Mouse (Mus musculus): ENCODE results near the gene Rgs6. TPM values are rescaled to one million over a fixed set of nuclear protein-coding genes. Genes with fewer than 3 reads are reported as not detected.

The Rgs6 gene
- polyA plus RNA-seq, 1 experiment from 2014 or later = 11.5 TPM

- H3K4me1 ChIP-seq (ENCODE audit: control insufficient read depth, insufficient read depth, low read length) = peaks cover 20% of the 10 kb centered on the region
- H3K9me3 ChIP-seq (replicated peaks; ENCODE audit: control insufficient read depth, low read length) = no peaks in the 10 kb centered on the region
- H3K27me3 ChIP-seq (ENCODE audit: control insufficient read depth, insufficient read depth, low read length) = no peaks in the 10 kb centered on the region
- H3K36me3 ChIP-seq (ENCODE audit: control insufficient read depth, insufficient read depth) = no peaks in the 10 kb centered on the region
- H3K27ac ChIP-seq (ENCODE audit: low read length) = no peak overlapping the region
- no peak for ATAC-seq (replicated peaks; ENCODE audit: extremely low read depth, insufficient read depth, low FRiP score)
- WGBS = 51% methylated on average over 6 of the region's 6 CpGs
- H3K4me2 ChIP-seq (ENCODE audit: low read depth, low read length) = no peak overlapping the region
- H3K4me3 ChIP-seq (ENCODE audit: low read length) = no peak overlapping the region
- no peak overlapping the region for H3K9ac ChIP-seq (ENCODE audit: low read length)
Observed at GRCm38 (mm10) chr12:83043980-83044620, 456.0 kb downstream of the Rgs6 start.

- 29% methylated on average over 4 of the region's 4 CpGs for WGBS
- no peaks in the 10 kb centered on the region for H3K36me3 ChIP-seq (ENCODE audit: control insufficient read depth, insufficient read depth)
- H3K27ac ChIP-seq (ENCODE audit: low read length) = peak overlapping the region; percentile 41; the same call in 1 of the 2 replicates
- no peak overlapping the region for H3K4me3 ChIP-seq (ENCODE audit: low read length)
- H3K27me3 ChIP-seq (ENCODE audit: control insufficient read depth, insufficient read depth, low read length) = no peaks in the 10 kb centered on the region
- no peak for ATAC-seq (replicated peaks; ENCODE audit: extremely low read depth, insufficient read depth, low FRiP score)
- H3K4me1 ChIP-seq (ENCODE audit: control insufficient read depth, insufficient read depth, low read length) = peaks cover 19% of the 10 kb centered on the region
- no peaks in the 10 kb centered on the region for H3K9me3 ChIP-seq (replicated peaks; ENCODE audit: control insufficient read depth, low read length)
- H3K9ac ChIP-seq (ENCODE audit: low read length) = no peak overlapping the region
- H3K4me2 ChIP-seq (ENCODE audit: low read depth, low read length) = 0 out of 2 replicates have a peak overlapping the region, but pooled peaks have one; percentile 13
Observed at GRCm38 (mm10) chr12:83044621-83044990, 456.5 kb downstream of the Rgs6 start.

GRCm38 (mm10) chr12:83045001-83045531 is 457.0 kb downstream of the Rgs6 start:
- Histone ChIP-seq H3K36me3 (ENCODE audit: control insufficient read depth, insufficient read depth) (no peaks in the 10 kb centered on the region), H3K9me3 (replicated peaks; ENCODE audit: control insufficient read depth, low read length) (no peaks in the 10 kb centered on the region), H3K4me2 (ENCODE audit: low read depth, low read length) (0 out of 2 replicates have a peak overlapping the region, but pooled peaks have one; percentile 13), H3K27ac (ENCODE audit: low read length) (peak overlapping the region; percentile 41; the same call in 1 of the 2 replicates), H3K4me3 (ENCODE audit: low read length) (no peak overlapping the region), H3K9ac (ENCODE audit: low read length) (no peak overlapping the region), H3K27me3 (ENCODE audit: control insufficient read depth, insufficient read depth, low read length) (no peaks in the 10 kb centered on the region), H3K4me1 (ENCODE audit: control insufficient read depth, insufficient read depth, low read length) (peaks cover 15% of the 10 kb centered on the region)
- WGBS = 41% methylated on average over 12 of the region's 12 CpGs
- no peak for ATAC-seq (replicated peaks; ENCODE audit: extremely low read depth, insufficient read depth, low FRiP score)

DNA sequence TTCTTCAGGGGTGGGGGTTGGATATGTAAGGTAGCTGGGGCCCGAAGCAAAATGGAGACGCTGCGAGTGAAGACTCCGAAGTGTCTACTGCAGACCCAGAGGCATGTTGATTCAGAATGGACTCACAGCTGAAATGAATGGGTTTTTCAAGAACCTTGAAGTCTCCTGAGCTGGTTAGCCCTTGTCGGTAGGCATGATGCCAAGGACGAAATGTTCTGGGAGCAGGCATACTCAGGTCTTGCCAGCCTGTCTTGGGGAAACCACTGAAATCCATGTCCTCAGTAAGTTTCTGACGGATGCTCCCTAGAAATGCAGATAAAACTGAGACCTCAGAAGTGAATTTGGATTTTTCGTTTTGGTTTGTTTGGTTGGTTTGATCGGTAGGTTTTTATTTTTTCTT is 458.6 kb downstream of the Rgs6 start:
- H3K4me3 ChIP-seq (ENCODE audit: low read length) = no peak overlapping the region
- no peaks in the 10 kb centered on the region for H3K9me3 ChIP-seq (replicated peaks; ENCODE audit: control insufficient read depth, low read length)
- WGBS = 90% methylated on average over 9 of the region's 9 CpGs
- no peak overlapping the region for H3K4me2 ChIP-seq (ENCODE audit: low read depth, low read length)
- H3K4me1 ChIP-seq (ENCODE audit: control insufficient read depth, insufficient read depth, low read length) = peaks cover 15% of the 10 kb centered on the region
- H3K27ac ChIP-seq (ENCODE audit: low read length) = no peak overlapping the region
- no peaks in the 10 kb centered on the region for H3K36me3 ChIP-seq (ENCODE audit: control insufficient read depth, insufficient read depth)
- no peaks in the 10 kb centered on the region for H3K27me3 ChIP-seq (ENCODE audit: control insufficient read depth, insufficient read depth, low read length)
- no peak for ATAC-seq (replicated peaks; ENCODE audit: extremely low read depth, insufficient read depth, low FRiP score)
- no peak overlapping the region for H3K9ac ChIP-seq (ENCODE audit: low read length)

DNA sequence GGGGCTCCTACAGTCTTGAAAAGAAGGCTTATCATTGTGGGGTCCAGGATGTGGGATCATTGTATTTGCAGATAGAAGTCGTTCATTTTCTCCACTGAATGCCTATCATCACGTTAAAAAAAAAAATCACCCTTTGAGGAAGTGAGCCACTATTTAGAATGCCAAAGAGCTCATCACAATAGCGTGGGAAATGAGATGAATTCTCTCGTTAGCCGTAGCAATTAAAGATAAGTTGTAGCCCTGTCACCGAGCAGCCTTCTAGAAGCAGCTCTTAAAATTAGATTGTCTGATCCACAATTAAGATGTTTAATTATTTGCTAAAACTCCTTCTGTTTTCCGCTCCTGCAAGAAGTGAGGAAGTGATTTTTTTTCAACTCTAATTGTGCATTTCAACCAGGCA is 459.6 kb downstream of the Rgs6 start:
- no peaks in the 10 kb centered on the region for H3K27me3 ChIP-seq (ENCODE audit: control insufficient read depth, insufficient read depth, low read length)
- 61% methylated on average over 7 of the region's 7 CpGs for WGBS

DNA sequence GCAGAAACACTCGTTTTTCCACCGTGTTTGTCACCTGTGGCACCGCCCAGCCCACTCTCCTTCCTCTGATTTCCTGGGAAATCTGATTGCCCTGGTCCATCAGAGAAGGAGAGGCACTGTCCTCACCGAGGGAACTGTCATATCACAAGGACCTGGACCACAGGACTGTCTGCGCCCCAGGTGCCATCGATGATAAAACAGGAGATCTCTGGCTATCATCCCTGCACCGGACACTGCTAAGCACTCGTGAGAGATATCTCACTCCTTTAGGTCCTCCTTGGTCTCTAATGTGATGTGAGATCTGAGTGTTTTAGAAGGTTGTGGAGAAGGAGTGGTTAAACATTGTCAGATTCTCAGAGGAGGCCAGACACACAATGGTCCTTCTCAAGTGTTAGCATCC is 462.4 kb downstream of the Rgs6 start:
- no peak overlapping the region for H3K27ac ChIP-seq (ENCODE audit: low read length)
- peaks cover 7% of the 10 kb centered on the region for H3K9me3 ChIP-seq (replicated peaks; ENCODE audit: control insufficient read depth, low read length)
- H3K36me3 ChIP-seq (ENCODE audit: control insufficient read depth, insufficient read depth) = peaks cover 7% of the 10 kb centered on the region; the same call in 1 of the 2 replicates
- no peaks in the 10 kb centered on the region; the same call in 1 of the 2 replicates for H3K4me1 ChIP-seq (ENCODE audit: control insufficient read depth, insufficient read depth, low read length)
- no peak overlapping the region for H3K9ac ChIP-seq (ENCODE audit: low read length)
- H3K4me3 ChIP-seq (ENCODE audit: low read length) = no peak overlapping the region
- no peak overlapping the region for H3K4me2 ChIP-seq (ENCODE audit: low read depth, low read length)
- 66% methylated on average over 8 of the region's 8 CpGs for WGBS
- no peaks in the 10 kb centered on the region for H3K27me3 ChIP-seq (ENCODE audit: control insufficient read depth, insufficient read depth, low read length)
- no peak for ATAC-seq (replicated peaks; ENCODE audit: extremely low read depth, insufficient read depth, low FRiP score)

More for the DNA sequence above, 459.6 kb downstream of the Rgs6 start:
- Histone ChIP-seq H3K4me1 (ENCODE audit: control insufficient read depth, insufficient read depth, low read length) (peaks cover 15% of the 10 kb centered on the region), H3K9me3 (replicated peaks; ENCODE audit: control insufficient read depth, low read length) (no peaks in the 10 kb centered on the region), H3K4me2 (ENCODE audit: low read depth, low read length) (no peak overlapping the region), H3K27ac (ENCODE audit: low read length) (no peak overlapping the region), H3K4me3 (ENCODE audit: low read length) (no peak overlapping the region), H3K9ac (ENCODE audit: low read length) (no peak overlapping the region), H3K36me3 (ENCODE audit: control insufficient read depth, insufficient read depth) (no peaks in the 10 kb centered on the region)
- ATAC-seq (replicated peaks; ENCODE audit: extremely low read depth, insufficient read depth, low FRiP score) = no peak

- no peak overlapping the region for H3K27ac ChIP-seq (ENCODE audit: low read length)
- H3K9me3 ChIP-seq (replicated peaks; ENCODE audit: control insufficient read depth, low read length) = peaks cover 7% of the 10 kb centered on the region
- H3K4me3 ChIP-seq (ENCODE audit: low read length) = no peak overlapping the region
- H3K9ac ChIP-seq (ENCODE audit: low read length) = no peak overlapping the region
- no peaks in the 10 kb centered on the region for H3K27me3 ChIP-seq (ENCODE audit: control insufficient read depth, insufficient read depth, low read length)
- H3K36me3 ChIP-seq (ENCODE audit: control insufficient read depth, insufficient read depth) = peaks cover 7% of the 10 kb centered on the region; the same call in 1 of the 2 replicates
- WGBS = 49% methylated on average over 4 of the region's 4 CpGs
- no peak for ATAC-seq (replicated peaks; ENCODE audit: extremely low read depth, insufficient read depth, low FRiP score)
- no peaks in the 10 kb centered on the region for H3K4me1 ChIP-seq (ENCODE audit: control insufficient read depth, insufficient read depth, low read length)
- no peak overlapping the region for H3K4me2 ChIP-seq (ENCODE audit: low read depth, low read length)
Observed at GRCm38 (mm10) chr12:83052391-83052790, 464.3 kb downstream of the Rgs6 start.

DNA sequence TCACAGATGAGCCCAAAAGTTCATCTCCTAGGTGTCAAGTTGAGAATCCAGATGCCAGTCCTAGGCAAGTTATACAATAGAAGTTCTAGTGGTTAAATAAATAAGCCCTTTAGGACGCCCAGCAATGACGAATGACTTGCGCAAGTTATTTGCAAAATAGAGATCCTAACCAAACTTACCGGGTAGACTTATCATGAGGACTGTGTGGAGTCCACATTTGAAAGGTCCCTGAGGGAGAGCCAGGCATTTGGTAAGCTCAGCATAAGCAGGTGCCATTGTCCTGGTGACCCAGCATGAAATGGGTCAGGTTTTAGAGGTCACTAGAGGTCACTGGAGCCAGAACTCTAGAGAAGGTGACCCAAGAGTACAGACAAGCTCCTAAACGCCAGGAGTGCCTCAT is 467.6 kb downstream of the Rgs6 start:
- Histone ChIP-seq H3K36me3 (ENCODE audit: control insufficient read depth, insufficient read depth) (peaks cover 7% of the 10 kb centered on the region; the same call in 1 of the 2 replicates), H3K9me3 (replicated peaks; ENCODE audit: control insufficient read depth, low read length) (peaks cover 7% of the 10 kb centered on the region), H3K4me1 (ENCODE audit: control insufficient read depth, insufficient read depth, low read length) (no peaks in the 10 kb centered on the region), H3K4me2 (ENCODE audit: low read depth, low read length) (no peak overlapping the region), H3K27ac (ENCODE audit: low read length) (no peak overlapping the region), H3K9ac (ENCODE audit: low read length) (no peak overlapping the region), H3K27me3 (ENCODE audit: control insufficient read depth, insufficient read depth, low read length) (no peaks in the 10 kb centered on the region), H3K4me3 (ENCODE audit: low read length) (no peak overlapping the region)
- ATAC-seq (replicated peaks; ENCODE audit: extremely low read depth, insufficient read depth, low FRiP score) = no peak
- WGBS = 84% methylated on average over 5 of the region's 5 CpGs

DNA sequence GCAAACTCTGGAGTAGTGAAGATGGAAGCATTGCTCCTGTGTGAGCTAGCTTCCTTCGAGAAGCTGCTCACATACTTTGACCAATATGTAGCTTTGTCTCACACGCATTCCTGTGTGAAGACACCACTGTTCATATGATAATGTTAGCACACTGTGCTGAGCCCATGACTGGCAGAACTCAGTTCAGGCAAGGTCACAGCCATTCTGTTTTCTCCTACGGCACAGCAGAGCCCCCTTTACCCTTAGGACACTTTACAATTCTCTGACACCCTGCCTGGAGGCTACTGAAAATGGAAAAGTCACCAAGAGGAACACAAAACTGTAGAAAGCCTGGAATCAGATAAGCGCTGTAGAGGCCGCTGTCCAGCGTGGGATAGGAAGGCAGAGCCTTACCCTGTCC is 478.3 kb downstream of the Rgs6 start:
- Histone ChIP-seq H3K4me2 (ENCODE audit: low read depth, low read length) (no peak overlapping the region), H3K4me1 (ENCODE audit: control insufficient read depth, insufficient read depth, low read length) (no peaks in the 10 kb centered on the region), H3K4me3 (ENCODE audit: low read length) (no peak overlapping the region), H3K9ac (ENCODE audit: low read length) (no peak overlapping the region), H3K36me3 (ENCODE audit: control insufficient read depth, insufficient read depth) (no peaks in the 10 kb centered on the region), H3K27me3 (ENCODE audit: control insufficient read depth, insufficient read depth, low read length) (no peaks in the 10 kb centered on the region), H3K27ac (ENCODE audit: low read length) (no peak overlapping the region), H3K9me3 (replicated peaks; ENCODE audit: control insufficient read depth, low read length) (no peaks in the 10 kb centered on the region)
- ATAC-seq (replicated peaks; ENCODE audit: extremely low read depth, insufficient read depth, low FRiP score) = no peak
- 63% methylated on average over 6 of the region's 6 CpGs for WGBS
